Mouse (Mus musculus): ENCODE measurements at regions not wholly inside any gene's neighbourhood (a gene's known extent, or its start where the extent isn't known, plus 50 kb on each side); places are given as distances from the start of the nearest gene placed in this dataset.

- Histone ChIP-seq H3K27ac (ENCODE audit: low read length) (no peak overlapping the region), H3K4me3 (replicated peaks; ENCODE audit: low read length) (no peak overlapping the region), H3K9me3 (ENCODE audit: control insufficient read depth, low read length) (no peaks in the 10 kb centered on the region), H3K36me3 (ENCODE audit: control insufficient read depth, insufficient read depth) (no peaks in the 10 kb centered on the region), H3K27me3 (replicated peaks; ENCODE audit: control insufficient read depth, insufficient read depth, low read length) (no peaks in the 10 kb centered on the region), H3K9ac (replicated peaks; ENCODE audit: low read depth, low read length) (no peak overlapping the region), H3K4me1 (replicated peaks; ENCODE audit: control insufficient read depth, insufficient read depth, low read length) (no peaks in the 10 kb centered on the region), H3K4me2 (ENCODE audit: low read length) (no peak overlapping the region)
- no peak for ATAC-seq
- WGBS: 86% methylated on average over 6 of the region's 6 CpGs
Observed at GRCm38 (mm10) chr9:85136715-85137582, 175.6 kb upstream of the Gm11114 start.

GRCm38 (mm10) chr9:85139891-85140290 lies 172.7 kb upstream of the Gm11114 start:
- H3K4me1 ChIP-seq (replicated peaks; ENCODE audit: control insufficient read depth, insufficient read depth, low read length): no peaks in the 10 kb centered on the region
- no peak overlapping the region for H3K4me2 ChIP-seq (ENCODE audit: low read length)
- H3K9me3 ChIP-seq (ENCODE audit: control insufficient read depth, low read length): no peaks in the 10 kb centered on the region
- H3K36me3 ChIP-seq (ENCODE audit: control insufficient read depth, insufficient read depth): no peaks in the 10 kb centered on the region
- no peak overlapping the region for H3K9ac ChIP-seq (replicated peaks; ENCODE audit: low read depth, low read length)
- H3K27me3 ChIP-seq (replicated peaks; ENCODE audit: control insufficient read depth, insufficient read depth, low read length): no peaks in the 10 kb centered on the region
- no peak for ATAC-seq
- H3K27ac ChIP-seq (ENCODE audit: low read length): no peak overlapping the region
- H3K4me3 ChIP-seq (replicated peaks; ENCODE audit: low read length): no peak overlapping the region
- WGBS: 75% methylated on average over 4 of the region's 4 CpGs

- H3K4me3 ChIP-seq (replicated peaks; ENCODE audit: low read length): no peak overlapping the region
- no peaks in the 10 kb centered on the region for H3K36me3 ChIP-seq (ENCODE audit: control insufficient read depth, insufficient read depth)
- no peak overlapping the region for H3K4me2 ChIP-seq (ENCODE audit: low read length)
- no peaks in the 10 kb centered on the region for H3K4me1 ChIP-seq (replicated peaks; ENCODE audit: control insufficient read depth, insufficient read depth, low read length)
- H3K9me3 ChIP-seq (ENCODE audit: control insufficient read depth, low read length): no peaks in the 10 kb centered on the region
- ATAC-seq: no peak
- no peak overlapping the region for H3K9ac ChIP-seq (replicated peaks; ENCODE audit: low read depth, low read length)
- H3K27ac ChIP-seq (ENCODE audit: low read length): no peak overlapping the region
- 88% methylated on average over 2 of the region's 2 CpGs for WGBS
- no peaks in the 10 kb centered on the region for H3K27me3 ChIP-seq (replicated peaks; ENCODE audit: control insufficient read depth, insufficient read depth, low read length)
Observed at GRCm38 (mm10) chr9:85144363-85144762, 168.2 kb upstream of the Gm11114 start.

- H3K9ac ChIP-seq (replicated peaks; ENCODE audit: low read depth, low read length): no peak overlapping the region
- H3K36me3 ChIP-seq (ENCODE audit: control insufficient read depth, insufficient read depth): no peaks in the 10 kb centered on the region
- no peak overlapping the region for H3K4me2 ChIP-seq (ENCODE audit: low read length)
- 91% methylated on average over 1 of the region's 1 CpGs for WGBS
- H3K27ac ChIP-seq (ENCODE audit: low read length): no peak overlapping the region
- H3K4me1 ChIP-seq (replicated peaks; ENCODE audit: control insufficient read depth, insufficient read depth, low read length): no peaks in the 10 kb centered on the region
- H3K9me3 ChIP-seq (ENCODE audit: control insufficient read depth, low read length): no peaks in the 10 kb centered on the region
- ATAC-seq: no peak
- no peaks in the 10 kb centered on the region for H3K27me3 ChIP-seq (replicated peaks; ENCODE audit: control insufficient read depth, insufficient read depth, low read length)
- no peak overlapping the region for H3K4me3 ChIP-seq (replicated peaks; ENCODE audit: low read length)
Observed at GRCm38 (mm10) chr9:85165632-85166031, 146.9 kb upstream of the Gm11114 start.

- ATAC-seq: no peak
- no peaks in the 10 kb centered on the region for H3K4me1 ChIP-seq (replicated peaks; ENCODE audit: control insufficient read depth, insufficient read depth, low read length)
- H3K4me3 ChIP-seq (replicated peaks; ENCODE audit: low read length): no peak overlapping the region
- no peaks in the 10 kb centered on the region for H3K36me3 ChIP-seq (ENCODE audit: control insufficient read depth, insufficient read depth)
- no peaks in the 10 kb centered on the region for H3K27me3 ChIP-seq (replicated peaks; ENCODE audit: control insufficient read depth, insufficient read depth, low read length)
- no peaks in the 10 kb centered on the region for H3K9me3 ChIP-seq (ENCODE audit: control insufficient read depth, low read length)
- H3K4me2 ChIP-seq (ENCODE audit: low read length): no peak overlapping the region
- H3K9ac ChIP-seq (replicated peaks; ENCODE audit: low read depth, low read length): no peak overlapping the region
- H3K27ac ChIP-seq (ENCODE audit: low read length): no peak overlapping the region
Observed at GRCm38 (mm10) chr9:85167243-85167642, 145.3 kb upstream of the Gm11114 start.

GRCm38 (mm10) chr9:85174431-85174830 lies 138.1 kb upstream of the Gm11114 start:
- no peaks in the 10 kb centered on the region for H3K36me3 ChIP-seq (ENCODE audit: control insufficient read depth, insufficient read depth)
- H3K4me2 ChIP-seq (ENCODE audit: low read length): no peak overlapping the region
- H3K4me1 ChIP-seq (replicated peaks; ENCODE audit: control insufficient read depth, insufficient read depth, low read length): no peaks in the 10 kb centered on the region
- no peaks in the 10 kb centered on the region for H3K27me3 ChIP-seq (replicated peaks; ENCODE audit: control insufficient read depth, insufficient read depth, low read length)
- no peaks in the 10 kb centered on the region for H3K9me3 ChIP-seq (ENCODE audit: control insufficient read depth, low read length)
- 67% methylated on average over 3 of the region's 3 CpGs for WGBS
- no peak overlapping the region for H3K4me3 ChIP-seq (replicated peaks; ENCODE audit: low read length)
- no peak overlapping the region for H3K27ac ChIP-seq (ENCODE audit: low read length)
- H3K9ac ChIP-seq (replicated peaks; ENCODE audit: low read depth, low read length): no peak overlapping the region
- ATAC-seq: no peak

- no peaks in the 10 kb centered on the region for H3K36me3 ChIP-seq (ENCODE audit: control insufficient read depth, insufficient read depth)
- no peak overlapping the region for H3K27ac ChIP-seq (ENCODE audit: low read length)
- H3K4me1 ChIP-seq (replicated peaks; ENCODE audit: control insufficient read depth, insufficient read depth, low read length): no peaks in the 10 kb centered on the region
- H3K4me2 ChIP-seq (ENCODE audit: low read length): no peak overlapping the region
- ATAC-seq: no peak
- WGBS: 73% methylated on average over 3 of the region's 3 CpGs
- H3K9me3 ChIP-seq (ENCODE audit: control insufficient read depth, low read length): no peaks in the 10 kb centered on the region
- H3K9ac ChIP-seq (replicated peaks; ENCODE audit: low read depth, low read length): no peak overlapping the region
- H3K4me3 ChIP-seq (replicated peaks; ENCODE audit: low read length): no peak overlapping the region
- no peaks in the 10 kb centered on the region for H3K27me3 ChIP-seq (replicated peaks; ENCODE audit: control insufficient read depth, insufficient read depth, low read length)
Observed at GRCm38 (mm10) chr9:85201202-85201601, 111.4 kb upstream of the Gm11114 start.

GRCm38 (mm10) chr9:85224870-85225269 lies 87.7 kb upstream of the Gm11114 start:
- peak; percentile 72 for ATAC-seq
- no peak overlapping the region for H3K4me2 ChIP-seq (ENCODE audit: low read length)
- 43% methylated on average over 3 of the region's 3 CpGs for WGBS

More at GRCm38 (mm10) chr9:85224870-85225269, 87.7 kb upstream of the Gm11114 start:
- Histone ChIP-seq H3K27ac (ENCODE audit: low read length) (no peak overlapping the region), H3K9me3 (ENCODE audit: control insufficient read depth, low read length) (no peaks in the 10 kb centered on the region), H3K36me3 (ENCODE audit: control insufficient read depth, insufficient read depth) (no peaks in the 10 kb centered on the region), H3K4me3 (replicated peaks; ENCODE audit: low read length) (no peak overlapping the region), H3K4me1 (replicated peaks; ENCODE audit: control insufficient read depth, insufficient read depth, low read length) (0 out of 2 replicates have a peak, but pooled peaks cover 2% of the 10 kb centered on the region), H3K27me3 (replicated peaks; ENCODE audit: control insufficient read depth, insufficient read depth, low read length) (no peaks in the 10 kb centered on the region), H3K9ac (replicated peaks; ENCODE audit: low read depth, low read length) (no peak overlapping the region)

Data from forebrain, embryonic 16.5 days (tissue).